In genomic region chr12:108219163-108219562, GRCm38 (mm10) we compare ENCODE assay signal across 9 mouse cellular contexts. TPM values are rescaled to one million over a fixed set of nuclear protein-coding genes. Genes with fewer than 3 reads are reported as not detected.
DNase-seq lines count a peak whose midpoint lies in the region; ATAC-seq and TF ChIP-seq lines count a peak whose summit lies in the region.
"Had no signal": no experiment of that assay in that cellular context is flagged by ENCODE, and none has a peak within 500 bp of the region (broad histone marks: within the 10 kb centered on the region; RNA-seq: fewer than 3 reads in every experiment).

No protein-coding gene starts in this region.

- no peak overlapping the region for H3K4me3 ChIP-seq in cerebellum, adult 2 months (replicated peaks; ENCODE audit: insufficient read depth, low read depth, low read length)
- no peak overlapping the region for H3K4me3 ChIP-seq in lung, embryonic 14.5 days (ENCODE audit: low read depth, low read length)
- no peak overlapping the region for H3K4me3 ChIP-seq in hindbrain, embryonic 14.5 days (replicated peaks; ENCODE audit: low read length)
- H3K4me3 ChIP-seq in neural tube, embryonic 14.5 days (ENCODE audit: low read depth, low read length): no peak overlapping the region
- H3K4me3 ChIP-seq: myocyte had no signal

- no peak overlapping the region for H3K4me2 ChIP-seq in lung, embryonic 14.5 days
- H3K4me2 ChIP-seq in hindbrain, embryonic 14.5 days (replicated peaks): peak overlapping the region; percentile 17; the same call in 1 of the 2 replicates
- H3K4me2 ChIP-seq in neural tube, embryonic 14.5 days (ENCODE audit: low read depth, low read length): no peak overlapping the region

- no peaks in the 10 kb centered on the region for H3K27me3 ChIP-seq in cerebellum, adult 2 months (ENCODE audit: control insufficient read depth, insufficient read depth, low read length)
- H3K27me3 ChIP-seq in lung, embryonic 14.5 days (ENCODE audit: insufficient read depth, low read length): no peaks in the 10 kb centered on the region
- no peaks in the 10 kb centered on the region for H3K27me3 ChIP-seq in hindbrain, embryonic 14.5 days (ENCODE audit: control insufficient read depth, insufficient read depth, low read length)
- no peaks in the 10 kb centered on the region for H3K27me3 ChIP-seq in neural tube, embryonic 14.5 days (ENCODE audit: control insufficient read depth, insufficient read depth, low read length)

- H3K9ac ChIP-seq in lung, embryonic 14.5 days: no peak overlapping the region; the same call in 1 of the 2 replicates
- peak overlapping the region; percentile 49 for H3K9ac ChIP-seq in hindbrain, embryonic 14.5 days
- peak overlapping the region; percentile 4; the same call in 1 of the 2 replicates for H3K9ac ChIP-seq in neural tube, embryonic 14.5 days (replicated peaks; ENCODE audit: low read depth, low read length)

- no peak for TF ChIP-seq CTCF in cerebellum, adult 2 months (IDR thresholded peaks at IDR 0.05; ENCODE audit: borderline replicate concordance, insufficient read depth, low read depth, low read length)
- TF ChIP-seq CTCF in lung, embryonic 14.5 days (IDR thresholded peaks at IDR 0.05; ENCODE audit: low read depth): no peak

- no peaks in the 10 kb centered on the region for H3K9me3 ChIP-seq in lung, embryonic 14.5 days (ENCODE audit: low read depth, low read length)
- no peaks in the 10 kb centered on the region for H3K9me3 ChIP-seq in hindbrain, embryonic 14.5 days (ENCODE audit: control insufficient read depth, low read length)
- no peaks in the 10 kb centered on the region for H3K9me3 ChIP-seq in neural tube, embryonic 14.5 days (ENCODE audit: control insufficient read depth, low read length)

- WGBS in cerebellum, adult 2 months: 43% methylated on average over 15 of the region's 15 CpGs
- WGBS in lung, embryonic 14.5 days: 47% methylated on average over 15 of the region's 15 CpGs
- WGBS in hindbrain, embryonic 14.5 days: 36% methylated on average over 15 of the region's 15 CpGs
- whole genome bisulfite sequencing in neural tube, embryonic 14.5 days: 30% methylated on average over 15 of the region's 15 CpGs

- TF ChIP-seq POLR2A in cerebellum, adult 2 months (IDR thresholded peaks at IDR 0.05; ENCODE audit: borderline replicate concordance, insufficient read depth, low read length): no peak

- no peak for ATAC-seq in lung, embryonic 14.5 days (ENCODE audit: insufficient read depth)
- no peak for ATAC-seq in hindbrain, embryonic 14.5 days (ENCODE audit: low FRiP score)
- ATAC-seq in neural tube, embryonic 14.5 days (ENCODE audit: low read depth): no peak

- H3K4me1 ChIP-seq in cerebellum, adult 2 months (ENCODE audit: control insufficient read depth, insufficient read depth, low read length): peaks cover 56% of the 10 kb centered on the region
- H3K4me1 ChIP-seq in lung, embryonic 14.5 days (ENCODE audit: insufficient read depth): peaks cover 5% of the 10 kb centered on the region; the same call in 1 of the 2 replicates
- H3K4me1 ChIP-seq in hindbrain, embryonic 14.5 days (replicated peaks; ENCODE audit: control insufficient read depth, insufficient read depth, low read length): peaks cover 64% of the 10 kb centered on the region
- H3K4me1 ChIP-seq in neural tube, embryonic 14.5 days (ENCODE audit: control insufficient read depth, insufficient read depth, low read length): peaks cover 61% of the 10 kb centered on the region

- no peaks in the 10 kb centered on the region for H3K36me3 ChIP-seq in lung, embryonic 14.5 days (ENCODE audit: insufficient read depth)
- H3K36me3 ChIP-seq in hindbrain, embryonic 14.5 days (replicated peaks; ENCODE audit: control insufficient read depth, insufficient read depth): no peaks in the 10 kb centered on the region
- no peaks in the 10 kb centered on the region for H3K36me3 ChIP-seq in neural tube, embryonic 14.5 days (ENCODE audit: control insufficient read depth, insufficient read depth, low read length)

- H3K27ac ChIP-seq in cerebellum, adult 2 months (ENCODE audit: insufficient read depth, low read length): no peak overlapping the region
- H3K27ac ChIP-seq in lung, embryonic 14.5 days (ENCODE audit: low read depth): peak overlapping the region; percentile 72; the same call in 1 of the 2 replicates
- peak overlapping the region; percentile 86 for H3K27ac ChIP-seq in hindbrain, embryonic 14.5 days
- H3K27ac ChIP-seq in neural tube, embryonic 14.5 days (ENCODE audit: low read depth, low read length): peak overlapping the region; percentile 87

- DNase-seq in cerebellum, adult 11 months: peak; percentile 17
- DNase-seq in cerebellum, adult 2 months: no peak
- peak; percentile 67 for DNase-seq in lung, embryonic 14.5 days
- DNase-seq in lung, adult 18-20 months: no peak
- no peak for DNase-seq in hindbrain, embryonic 14.5 days (ENCODE audit: low spot score)
- DNase-seq in layer of hippocampus, adult 9-10 months (ENCODE audit: low spot score): no peak
- no peak for DNase-seq in spleen, postnatal 36 days (ENCODE audit: low spot score in 2 of 2)

RNA-seq across cellular contexts. Expression of gene Ccnk, which starts 39.8 kb away (rescaled TPM):
- polyA plus RNA-seq in cerebellum, adult 2 months (2012; rRNA removed): 27.0 and 32.0 TPM in 2 replicates
- 4.9 and 5.3 TPM in 2 replicates for polyA plus RNA-seq in lung, embryonic 14.5 days (2014; fragmentation: Nextera tagmentation; extraction: Ambion mirVana)
- 4.4 and 5.6 TPM in 2 replicates for polyA plus RNA-seq in hindbrain, embryonic 14.5 days (2014; fragmentation: Nextera tagmentation; extraction: Ambion mirVana)
- polyA plus RNA-seq in neural tube, embryonic 14.5 days (2014; fragmentation: Nextera tagmentation; extraction: Ambion mirVana): 3.7 and 6.0 TPM in 2 replicates

RNA-seq across cellular contexts. Expression of gene Setd3, which starts 40.0 kb away (rescaled TPM):
- polyA plus RNA-seq in cerebellum, adult 2 months (2012; rRNA removed): 117 and 122 TPM in 2 replicates
- 68.8 and 69.6 TPM in 2 replicates for polyA plus RNA-seq in lung, embryonic 14.5 days (2014; fragmentation: Nextera tagmentation; extraction: Ambion mirVana)
- polyA plus RNA-seq in hindbrain, embryonic 14.5 days (2014; fragmentation: Nextera tagmentation; extraction: Ambion mirVana): 86.7 and 89.8 TPM in 2 replicates
- 90.6 and 91.9 TPM in 2 replicates for polyA plus RNA-seq in neural tube, embryonic 14.5 days (2014; fragmentation: Nextera tagmentation; extraction: Ambion mirVana)

RNA-seq across cellular contexts. Expression of gene Ccdc85c, which starts 56.1 kb away (rescaled TPM):
- 75.0 and 78.6 TPM in 2 replicates for polyA plus RNA-seq in cerebellum, adult 2 months (2012; rRNA removed)
- polyA plus RNA-seq in lung, embryonic 14.5 days (2014; fragmentation: Nextera tagmentation; extraction: Ambion mirVana): 8.3 and 8.6 TPM in 2 replicates
- polyA plus RNA-seq in hindbrain, embryonic 14.5 days (2014; fragmentation: Nextera tagmentation; extraction: Ambion mirVana): 13.9 and 16.5 TPM in 2 replicates
- 15.3 and 17.3 TPM in 2 replicates for polyA plus RNA-seq in neural tube, embryonic 14.5 days (2014; fragmentation: Nextera tagmentation; extraction: Ambion mirVana)

Comparison
In these comparisons a context has a peak if more than half of its experiments do, and no peak if none do; other contexts are left out.
1. DNase-seq: peak in cerebellum, adult 11 months (single experiment) and lung, embryonic 14.5 days (single experiment); none in cerebellum, adult 2 months (0 of 2), lung, adult 18-20 months (0 of 2), hindbrain, embryonic 14.5 days (single experiment), layer of hippocampus, adult 9-10 months (single experiment) and spleen, postnatal 36 days (0 of 2).